Mouse (Mus musculus) forebrain, postnatal 0 days (tissue): Measurements from ENCODE around the gene B3galt1. TPM values are rescaled to one million over a fixed set of nuclear protein-coding genes. Genes with fewer than 3 reads are reported as not detected.

Experiments used
- ATAC-seq: fragments of 200-750 bp; cut with Nextera tagmentation; 2 replicates; pipeline ENCODE4 v1.8.0; 2017; ENCODE audit warnings: mild to moderate bottlenecking, moderate library complexity
- DNase-seq: peaks from one replicate; pipeline ENCODE4 v3.0.0-alpha.2; 2015
- H3K27ac ChIP-seq: fragments of 300-500 bp; sonication (generic); 2 replicates; pipeline ENCODE4 v1.5.1; 2014; ENCODE audit warnings: low read depth, mild to moderate bottlenecking, antibody characterized with exemption, low read length, moderate library complexity, mixed read lengths
- H3K27me3 ChIP-seq: fragments of 300-500 bp; sonication (generic); 2 replicates; pipeline ENCODE4 v1.6.1; 2014; ENCODE audit warnings: mild to moderate bottlenecking, low read length, mixed read lengths; ENCODE audit not compliant: insufficient read depth
- H3K36me3 ChIP-seq: fragments of 300-500 bp; sonication (generic); 2 replicates; pipeline ENCODE4 v1.6.1; 2014; ENCODE audit warnings: mild to moderate bottlenecking, moderate library complexity; ENCODE audit not compliant: insufficient read depth
- H3K4me1 ChIP-seq: fragments of 300-500 bp; sonication (generic); 2 replicates; pipeline ENCODE4 v1.6.1; 2014; ENCODE audit warnings: antibody characterized with exemption; ENCODE audit not compliant: insufficient read depth
- H3K4me2 ChIP-seq: fragments of 300-500 bp; sonication (generic); 2 replicates; pipeline ENCODE4 v1.6.1; 2014; ENCODE audit warnings: low read depth, mild to moderate bottlenecking, moderate library complexity
- H3K4me3 ChIP-seq: fragments of 300-500 bp; sonication (generic); 2 replicates; pipeline ENCODE4 v1.5.1; 2014; ENCODE audit warnings: low read depth, low read length, mixed read lengths
- H3K9ac ChIP-seq: fragments of 300-500 bp; sonication (generic); 2 replicates; pipeline ENCODE4 v1.6.1; 2014; ENCODE audit warnings: mild to moderate bottlenecking
- H3K9me3 ChIP-seq: fragments of 300-500 bp; sonication (generic); 2 replicates; pipeline ENCODE4 v1.6.1; 2016; ENCODE audit warnings: low read length
- CTCF ChIP-seq: sonication (generic); IDR thresholded peaks from 2 replicates; pipeline ENCODE4 v1.5.1; 2016; ENCODE audit warnings: antibody characterized with exemption, control low read depth, low read depth
- WGBS: fragments of 180-500 bp; shearing (Covaris S2); extraction: QIAGEN DNeasy Blood & Tissue Kit; methylation state at CpG from one replicate; pipeline ENCODE4 v1.1.7; 2014; 5-methylcytosine and 5-hydroxymethylcytosine counted together
- polyA plus RNA-seq: library from polyadenylated mRNA; unstranded; fragments of >200 nt; fragmentation: Nextera tagmentation; extraction: Ambion mirVana; gene quantifications from 2 replicates; pipeline ENCODE4 v1.2.1, GENCODE M21; 2015
- total RNA-seq: library from RNA; depleted of rRNA; stranded (reverse); fragments of >200 nt; gene quantifications from 2 replicates; pipeline ENCODE4 v1.2.3, GENCODE M21; 2014

The B3galt1 gene
- total and polyA plus RNA-seq, 2 experiments from 2014 or later, result 12.8 to 55.2 TPM

- WGBS, result 84% methylated on average over 5 of the region's 5 CpGs
Observed at GRCm38 (mm10) chr2:67724249-67724648, 158.6 kb downstream of the B3galt1 start.

GRCm38 (mm10) chr2:67730771-67731170 lies 165.1 kb downstream of the B3galt1 start:
- no peak overlapping the region for H3K9ac ChIP-seq
- WGBS, result 41% methylated on average over 2 of the region's 2 CpGs

More at GRCm38 (mm10) chr2:67724249-67724648, 158.6 kb downstream of the B3galt1 start:
- DNase-seq (no peak), ATAC-seq (no peak)
- no peaks in the 10 kb centered on the region for H3K4me1 ChIP-seq
- H3K9ac ChIP-seq, result no peak overlapping the region
- no peak for TF ChIP-seq CTCF
- no peaks in the 10 kb centered on the region for H3K36me3 ChIP-seq
- H3K9me3 ChIP-seq, result no peaks in the 10 kb centered on the region
- H3K27ac ChIP-seq, result no peak overlapping the region
- no peak overlapping the region for H3K4me2 ChIP-seq
- no peaks in the 10 kb centered on the region for H3K27me3 ChIP-seq
- no peak overlapping the region for H3K4me3 ChIP-seq

GRCm38 (mm10) chr2:67751585-67751984 lies 185.9 kb downstream of the B3galt1 start:
- ATAC-seq (no peak), DNase-seq (no peak)
- no peaks in the 10 kb centered on the region for H3K4me1 ChIP-seq
- H3K36me3 ChIP-seq, result no peaks in the 10 kb centered on the region
- no peak overlapping the region for H3K4me2 ChIP-seq
- H3K9me3 ChIP-seq, result no peaks in the 10 kb centered on the region
- H3K4me3 ChIP-seq, result no peak overlapping the region
- no peak overlapping the region for H3K27ac ChIP-seq
- H3K27me3 ChIP-seq, result no peaks in the 10 kb centered on the region
- no peak for TF ChIP-seq CTCF
- WGBS, result 38% methylated on average over 3 of the region's 3 CpGs
- H3K9ac ChIP-seq, result no peak overlapping the region

More at GRCm38 (mm10) chr2:67730771-67731170, 165.1 kb downstream of the B3galt1 start:
- Histone ChIP-seq H3K4me3 (no peak overlapping the region), H3K36me3 (no peaks in the 10 kb centered on the region), H3K9me3 (no peaks in the 10 kb centered on the region), H3K27ac (no peak overlapping the region), H3K4me2 (no peak overlapping the region), H3K4me1 (0 out of 2 replicates have a peak, but pooled peaks cover 4% of the 10 kb centered on the region), H3K27me3 (no peaks in the 10 kb centered on the region)
- no peak for TF ChIP-seq CTCF
- DNase-seq (peak; percentile 63), ATAC-seq (peak; percentile 65)

- DNase-seq (peak; percentile 10), ATAC-seq (peak; percentile 80)
- Histone ChIP-seq H3K27ac (no peak overlapping the region), H3K9me3 (no peaks in the 10 kb centered on the region), H3K4me2 (no peak overlapping the region), H3K4me1 (no peaks in the 10 kb centered on the region), H3K27me3 (no peaks in the 10 kb centered on the region), H3K36me3 (no peaks in the 10 kb centered on the region), H3K9ac (no peak overlapping the region), H3K4me3 (no peak overlapping the region)
- 35% methylated on average over 6 of the region's 6 CpGs for WGBS
- no peak for TF ChIP-seq CTCF
Observed at GRCm38 (mm10) chr2:67756507-67756906, 190.8 kb downstream of the B3galt1 start.

- no peaks in the 10 kb centered on the region for H3K27me3 ChIP-seq
- no peaks in the 10 kb centered on the region for H3K4me1 ChIP-seq
- no peak overlapping the region for H3K9ac ChIP-seq
- no peak for ATAC-seq
- no peak for DNase-seq
- no peak overlapping the region for H3K4me3 ChIP-seq
- H3K36me3 ChIP-seq, result no peaks in the 10 kb centered on the region
- no peaks in the 10 kb centered on the region for H3K9me3 ChIP-seq
- WGBS, result 79% methylated on average over 3 of the region's 3 CpGs
- no peak overlapping the region for H3K27ac ChIP-seq
- H3K4me2 ChIP-seq, result no peak overlapping the region
- no peak for TF ChIP-seq CTCF
Observed at GRCm38 (mm10) chr2:67787536-67787935, 221.9 kb downstream of the B3galt1 start.

- Histone ChIP-seq H3K9me3 (no peaks in the 10 kb centered on the region), H3K4me1 (no peaks in the 10 kb centered on the region), H3K4me2 (no peak overlapping the region), H3K27me3 (no peaks in the 10 kb centered on the region), H3K9ac (no peak overlapping the region), H3K36me3 (no peaks in the 10 kb centered on the region), H3K4me3 (no peak overlapping the region), H3K27ac (no peak overlapping the region)
- ATAC-seq, result no peak
- no peak for DNase-seq
- 88% methylated on average over 4 of the region's 4 CpGs for WGBS
- no peak for TF ChIP-seq CTCF
Observed at GRCm38 (mm10) chr2:67797561-67797960, 231.9 kb downstream of the B3galt1 start.

GRCm38 (mm10) chr2:67799981-67800380 lies 234.3 kb downstream of the B3galt1 start:
- no peak for TF ChIP-seq CTCF
- H3K4me2 ChIP-seq, result no peak overlapping the region
- 81% methylated on average over 3 of the region's 3 CpGs for WGBS
- H3K4me1 ChIP-seq, result no peaks in the 10 kb centered on the region
- H3K27ac ChIP-seq, result no peak overlapping the region
- no peak overlapping the region for H3K9ac ChIP-seq
- no peaks in the 10 kb centered on the region for H3K9me3 ChIP-seq
- no peak for DNase-seq
- H3K36me3 ChIP-seq, result no peaks in the 10 kb centered on the region
- H3K4me3 ChIP-seq, result no peak overlapping the region
- H3K27me3 ChIP-seq, result no peaks in the 10 kb centered on the region
- ATAC-seq, result no peak
